In the genomic region with DNA sequence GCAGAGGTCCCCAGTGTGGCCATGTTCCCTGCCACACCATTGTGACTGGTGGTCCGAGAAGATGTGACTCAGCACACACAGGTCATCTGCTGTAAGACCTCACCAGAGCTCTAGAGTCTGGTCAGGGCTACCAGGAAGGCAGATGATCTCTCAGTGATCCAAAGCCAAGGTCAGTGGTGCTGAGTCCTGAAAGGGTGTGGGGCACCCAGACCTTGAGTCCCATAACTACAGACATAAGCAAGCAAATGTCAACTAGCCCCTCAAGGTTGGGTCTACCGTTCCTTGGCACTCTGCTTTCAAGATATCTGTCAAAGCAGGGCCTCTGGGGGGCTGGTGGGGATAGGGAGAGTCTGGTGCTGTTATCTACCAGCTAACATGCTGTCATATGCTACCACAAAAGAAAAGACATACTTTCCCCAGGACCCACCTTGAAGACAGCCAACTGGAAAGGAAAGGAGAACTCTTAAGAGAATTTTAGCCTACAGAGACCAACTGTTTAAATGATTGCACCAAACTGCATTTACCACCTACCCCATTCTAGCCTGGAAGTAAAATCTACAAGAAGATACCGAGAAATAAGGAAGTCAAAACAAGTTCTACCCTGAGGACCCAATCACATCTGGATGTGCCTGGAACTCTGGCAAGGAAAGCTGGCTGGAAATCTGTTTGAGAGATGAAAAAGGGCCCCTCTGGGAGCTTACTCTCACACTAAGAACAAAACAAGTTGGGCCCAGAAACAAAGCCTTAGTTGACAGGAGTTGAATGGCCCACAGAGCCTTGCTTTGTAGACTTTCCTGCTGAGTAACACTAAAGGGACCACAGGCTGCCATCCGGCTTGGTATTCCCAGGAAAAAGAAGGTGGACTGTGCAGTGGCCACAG, we compare ENCODE assay signal across 12 mouse cellular contexts. TPM values are rescaled to one million over a fixed set of nuclear protein-coding genes. Genes with fewer than 3 reads are reported as not detected.
DNase-seq lines count a peak whose midpoint lies in the region; ATAC-seq and TF ChIP-seq lines count a peak whose summit lies in the region.
"Had no signal": no experiment of that assay in that cellular context is flagged by ENCODE, and none has a peak within 500 bp of the region (broad histone marks: within the 10 kb centered on the region; RNA-seq: fewer than 3 reads in every experiment).

No protein-coding gene starts in this region.

- H3K27me3 ChIP-seq in heart, embryonic 11.5 days (ENCODE audit: control insufficient read depth, insufficient read depth, low read length) = peaks cover 3% of the 10 kb centered on the region; the same call in 1 of the 2 replicates
- no peaks in the 10 kb centered on the region for H3K27me3 ChIP-seq in midbrain, embryonic 13.5 days
- H3K27me3 ChIP-seq in midbrain, embryonic 16.5 days (ENCODE audit: control insufficient read depth, insufficient read depth, low read depth, low read length) = no peaks in the 10 kb centered on the region
- H3K27me3 ChIP-seq in liver, postnatal 0 days (ENCODE audit: insufficient read depth, low read length) = 0 out of 2 replicates have a peak, but pooled peaks cover 5% of the 10 kb centered on the region
- H3K27me3 ChIP-seq: stomach, embryonic 15.5 days had no signal

- H3K4me3 ChIP-seq in heart, embryonic 11.5 days (ENCODE audit: low read depth, low read length) = no peak overlapping the region
- H3K4me3 ChIP-seq in midbrain, embryonic 13.5 days (replicated peaks) = no peak overlapping the region
- no peak overlapping the region for H3K4me3 ChIP-seq in midbrain, embryonic 16.5 days (ENCODE audit: low read depth, low read length)
- no peak overlapping the region for H3K4me3 ChIP-seq in brown adipose tissue, adult 24 weeks (ENCODE audit: insufficient read depth, low read depth, low read length)
- H3K4me3 ChIP-seq in liver, postnatal 0 days (ENCODE audit: low read depth, low read length) = no peak overlapping the region
- H3K4me3 ChIP-seq: stomach, embryonic 15.5 days had no signal

- no peak overlapping the region for H3K9ac ChIP-seq in heart, embryonic 11.5 days (ENCODE audit: low read depth, low read length)
- H3K9ac ChIP-seq in midbrain, embryonic 13.5 days (replicated peaks) = no peak overlapping the region
- no peak overlapping the region for H3K9ac ChIP-seq in midbrain, embryonic 16.5 days (ENCODE audit: low read depth, low read length)
- H3K9ac ChIP-seq in liver, postnatal 0 days (replicated peaks) = no peak overlapping the region
- H3K9ac ChIP-seq: stomach, embryonic 15.5 days had no signal

- 60% methylated on average over 4 of the region's 4 CpGs for WGBS in heart, embryonic 11.5 days (ENCODE audit: insufficient replicate concordance)
- 57% methylated on average over 4 of the region's 4 CpGs for WGBS in midbrain, embryonic 13.5 days
- WGBS in midbrain, embryonic 16.5 days = 57% methylated on average over 4 of the region's 4 CpGs
- WGBS in liver, postnatal 0 days (ENCODE audit: insufficient replicate concordance) = 45% methylated on average over 4 of the region's 4 CpGs

- no peaks in the 10 kb centered on the region for H3K36me3 ChIP-seq in heart, embryonic 11.5 days (ENCODE audit: control insufficient read depth, insufficient read depth, low read length)
- H3K36me3 ChIP-seq in midbrain, embryonic 13.5 days = no peaks in the 10 kb centered on the region
- H3K36me3 ChIP-seq in midbrain, embryonic 16.5 days (ENCODE audit: control insufficient read depth, insufficient read depth, low read length) = no peaks in the 10 kb centered on the region
- no peaks in the 10 kb centered on the region for H3K36me3 ChIP-seq in liver, postnatal 0 days (replicated peaks; ENCODE audit: insufficient read depth, low read length)
- H3K36me3 ChIP-seq: stomach, embryonic 15.5 days had no signal

- no peak overlapping the region for H3K4me2 ChIP-seq in heart, embryonic 11.5 days
- no peak overlapping the region for H3K4me2 ChIP-seq in midbrain, embryonic 13.5 days (replicated peaks)
- H3K4me2 ChIP-seq in midbrain, embryonic 16.5 days (ENCODE audit: low read length) = no peak overlapping the region
- no peak overlapping the region for H3K4me2 ChIP-seq in liver, postnatal 0 days (ENCODE audit: low read depth, low read length)
- H3K4me2 ChIP-seq: stomach, embryonic 15.5 days had no signal

- no peak for ATAC-seq in heart, embryonic 11.5 days (replicated peaks; ENCODE audit: insufficient number of reproducible peaks, low FRiP score, low TSS enrichment)
- ATAC-seq in midbrain, embryonic 13.5 days = no peak
- no peak for ATAC-seq in midbrain, embryonic 16.5 days
- ATAC-seq in liver, postnatal 0 days = 0 out of 2 replicates have a peak, but pooled peaks have one; percentile 27

- H3K9me3 ChIP-seq in heart, embryonic 11.5 days (replicated peaks; ENCODE audit: control insufficient read depth, low read length) = no peaks in the 10 kb centered on the region
- H3K9me3 ChIP-seq in midbrain, embryonic 13.5 days = no peaks in the 10 kb centered on the region
- no peaks in the 10 kb centered on the region for H3K9me3 ChIP-seq in midbrain, embryonic 16.5 days (replicated peaks; ENCODE audit: control insufficient read depth, low read length, poor library complexity, severe bottlenecking)
- no peaks in the 10 kb centered on the region for H3K9me3 ChIP-seq in liver, postnatal 0 days (ENCODE audit: low read length)
- H3K9me3 ChIP-seq: stomach, embryonic 15.5 days had no signal

- no peak for TF ChIP-seq CTCF in liver, postnatal 0 days (IDR thresholded peaks at IDR 0.05; ENCODE audit: low read depth)

- TF ChIP-seq EP300 in liver, postnatal 0 days (IDR thresholded peaks at IDR 0.05; ENCODE audit: low read depth) = no peak

- DNase-seq in heart, adult 11 months = peak; percentile 91
- no peak for DNase-seq in liver, postnatal 0 days
- DNase-seq in kidney, adult 11 months = no peak
- no peak for DNase-seq in natural killer cell, adult 2 months (ENCODE audit: low spot score in 2 of 2)
- DNase-seq: cerebellum, adult 18-20 months; lung, adult 18-20 months; right cerebral cortex, adult 18-20 months had no signal

- peaks cover 3% of the 10 kb centered on the region; the same call in 1 of the 2 replicates for H3K4me1 ChIP-seq in heart, embryonic 11.5 days (ENCODE audit: control insufficient read depth, insufficient read depth, low read length)
- peaks cover 15% of the 10 kb centered on the region for H3K4me1 ChIP-seq in midbrain, embryonic 13.5 days (replicated peaks)
- peaks cover 13% of the 10 kb centered on the region for H3K4me1 ChIP-seq in midbrain, embryonic 16.5 days (ENCODE audit: control insufficient read depth, insufficient read depth, low read length)
- peaks cover 2% of the 10 kb centered on the region for H3K4me1 ChIP-seq in brown adipose tissue, adult 24 weeks (ENCODE audit: control insufficient read depth, insufficient read depth, insufficient read length, low read length)
- peaks cover 17% of the 10 kb centered on the region for H3K4me1 ChIP-seq in liver, postnatal 0 days (ENCODE audit: insufficient read depth)

- H3K27ac ChIP-seq in heart, embryonic 11.5 days (ENCODE audit: low read depth, low read length) = no peak overlapping the region
- peak overlapping the region; percentile 8; the same call in 1 of the 2 replicates for H3K27ac ChIP-seq in midbrain, embryonic 13.5 days
- H3K27ac ChIP-seq in midbrain, embryonic 16.5 days (ENCODE audit: low read length) = no peak overlapping the region
- H3K27ac ChIP-seq in brown adipose tissue, adult 24 weeks (replicated peaks; ENCODE audit: low read depth, low read length) = peak overlapping the region; percentile 55; the same call in 1 of the 2 replicates
- peak overlapping the region; percentile 74 for H3K27ac ChIP-seq in liver, postnatal 0 days (ENCODE audit: low read depth)
- H3K27ac ChIP-seq: stomach, embryonic 15.5 days had no signal

RNA-seq across cellular contexts. Expression of gene Rassf2, which starts 4.8 kb away (rescaled TPM):
- 3.1 and 3.9 TPM in 2 replicates for polyA plus RNA-seq in heart, embryonic 11.5 days (2014; fragmentation: Nextera tagmentation; extraction: Ambion mirVana)
- polyA plus RNA-seq in midbrain, embryonic 13.5 days (2015; fragmentation: Nextera tagmentation; extraction: Ambion mirVana) = 28.0 and 29.6 TPM in 2 replicates
- polyA plus RNA-seq in midbrain, embryonic 16.5 days (2015; fragmentation: Nextera tagmentation; extraction: Ambion mirVana) = 24.2 and 28.9 TPM in 2 replicates
- polyA plus RNA-seq in brown adipose tissue, adult 24 weeks (2012; ENCODE audit: insufficient read depth, insufficient read length, missing spikeins) = 7.8 and 18.5 TPM in 2 replicates
- polyA plus RNA-seq in liver, postnatal 0 days (2015; fragmentation: Nextera tagmentation; extraction: Ambion mirVana) = 1.9 and 3.0 TPM in 2 replicates

Comparison
In these comparisons a context has a peak if more than half of its experiments do, and no peak if none do; other contexts are left out.
1. H3K27ac ChIP-seq: peak in midbrain, embryonic 13.5 days (single experiment), brown adipose tissue, adult 24 weeks (single experiment) and liver, postnatal 0 days (single experiment); none in heart, embryonic 11.5 days (single experiment) and midbrain, embryonic 16.5 days (single experiment).